In genomic region chr17:24209043-24209915, GRCm38 (mm10) we compare ENCODE assay signal across 8 mouse cellular contexts. TPM values are rescaled to one million over a fixed set of nuclear protein-coding genes. Genes with fewer than 3 reads are reported as not detected.
DNase-seq lines count a peak whose midpoint lies in the region; ATAC-seq lines count a peak whose summit lies in the region.

TSS of gene Ntn3 (minus strand) at chr17:24209531.

- H3K9me3 ChIP-seq in limb, embryonic 10.5 days (replicated peaks), result no peaks in the 10 kb centered on the region
- H3K9me3 ChIP-seq in midbrain, embryonic 12.5 days, result no peaks in the 10 kb centered on the region
- H3K9me3 ChIP-seq in stomach, embryonic 15.5 days, result no peaks in the 10 kb centered on the region

- peaks cover 85% of the 10 kb centered on the region for H3K4me1 ChIP-seq in limb, embryonic 10.5 days
- H3K4me1 ChIP-seq in midbrain, embryonic 12.5 days, result peaks cover 79% of the 10 kb centered on the region
- H3K4me1 ChIP-seq in stomach, embryonic 15.5 days, result peaks cover 70% of the 10 kb centered on the region

- under 1% methylated on average over 43 of the region's 43 CpGs for WGBS in limb, embryonic 10.5 days
- WGBS in midbrain, embryonic 12.5 days, result 1% methylated on average over 30 of the region's 43 CpGs
- 3% methylated on average over 30 of the region's 43 CpGs for WGBS in stomach, embryonic 15.5 days

- peak within 1 kb of the TSS; percentile 79 for H3K9ac ChIP-seq in midbrain, embryonic 12.5 days (replicated peaks)
- H3K9ac ChIP-seq in stomach, embryonic 15.5 days, result peak within 1 kb of the TSS; percentile 40

- H3K36me3 ChIP-seq in limb, embryonic 10.5 days, result peaks cover 4% of the 10 kb centered on the region; the same call in 1 of the 2 replicates
- H3K36me3 ChIP-seq in midbrain, embryonic 12.5 days, result no peaks in the 10 kb centered on the region
- no peaks in the 10 kb centered on the region for H3K36me3 ChIP-seq in stomach, embryonic 15.5 days

- ATAC-seq in erythroid progenitor cell, adult 5-6 weeks (replicated peaks; ENCODE audit: low FRiP score, poor library complexity, severe bottlenecking), result peak; percentile 76
- ATAC-seq in midbrain, embryonic 12.5 days (ENCODE audit: low FRiP score, low read depth), result peak; percentile 52
- ATAC-seq in stomach, embryonic 15.5 days (ENCODE audit: insufficient read depth, low FRiP score, low read depth), result peak; percentile 70

- intact Hi-C loops in heart, postnatal 36 days (cut with DNase I), result no loop called here

- peak; percentile 32 for DNase-seq in kidney, adult 18-20 months
- no peak for DNase-seq in kidney, adult 9 months
- peak; percentile 60 for DNase-seq in brain, adult 2 months (ENCODE audit: low read depth, low spot score)
- DNase-seq in heart, postnatal 36 days, result peak; percentile 44 to 57
- peak; percentile 91 for DNase-seq in limb, embryonic 10.5 days (ENCODE audit: low spot score)

- H3K27ac ChIP-seq in limb, embryonic 10.5 days, result peak within 1 kb of the TSS; percentile 96
- H3K27ac ChIP-seq in midbrain, embryonic 12.5 days (replicated peaks), result peak within 1 kb of the TSS; percentile 76
- H3K27ac ChIP-seq in stomach, embryonic 15.5 days, result peak within 1 kb of the TSS; percentile 91

- H3K27me3 ChIP-seq in limb, embryonic 10.5 days (ENCODE audit: low read depth, poor library complexity, severe bottlenecking), result peaks cover 22% of the 10 kb centered on the region
- peaks cover 60% of the 10 kb centered on the region for H3K27me3 ChIP-seq in midbrain, embryonic 12.5 days
- peaks cover 5% of the 10 kb centered on the region; the same call in 1 of the 2 replicates for H3K27me3 ChIP-seq in stomach, embryonic 15.5 days (replicated peaks)

- peak within 1 kb of the TSS; percentile 70 for H3K4me3 ChIP-seq in limb, embryonic 10.5 days
- peak within 1 kb of the TSS; percentile 52 for H3K4me3 ChIP-seq in midbrain, embryonic 12.5 days
- H3K4me3 ChIP-seq in stomach, embryonic 15.5 days (replicated peaks), result peak within 1 kb of the TSS; percentile 73

- peak within 1 kb of the TSS; percentile 91 for H3K4me2 ChIP-seq in midbrain, embryonic 12.5 days (replicated peaks)
- H3K4me2 ChIP-seq in stomach, embryonic 15.5 days, result peak within 1 kb of the TSS; percentile 95

RNA-seq across cellular contexts. Expression of gene Ntn3, which starts in this region (rescaled TPM):
- total RNA-seq in erythroid progenitor cell, adult 5-6 weeks (2015; ENCODE audit: low replicate concordance), result not detected in 2 replicates
- total RNA-seq in erythroid progenitor cell, adult 5-6 weeks (2017; ENCODE audit: low replicate concordance), result not detected in 2 replicates
- total RNA-seq in heart, postnatal 36 days (2021), result under 1 TPM; 0.58 to 0.68 TPM
- 6.7 and 10.7 TPM in 2 replicates for polyA plus RNA-seq in limb, embryonic 10.5 days (2016; fragmentation: Nextera tagmentation; extraction: Ambion mirVana)
- 6.9 and 7.0 TPM in 2 replicates for polyA plus RNA-seq in midbrain, embryonic 12.5 days (2016; fragmentation: Nextera tagmentation; extraction: Ambion mirVana)
- 8.1 and 8.5 TPM in 2 replicates for polyA plus RNA-seq in stomach, embryonic 15.5 days (2015; fragmentation: Nextera tagmentation; extraction: Ambion mirVana)

Comparison
In these comparisons a context has a peak if more than half of its experiments do, and no peak if none do; other contexts are left out.
1. Peak in ATAC-seq in erythroid progenitor cell, adult 5-6 weeks; RNA of the gene not detected or under 1 TPM.
2. Peak in DNase-seq in heart, postnatal 36 days; RNA of the gene not detected or under 1 TPM.